Mouse (Mus musculus) stomach, embryonic 15.5 days (tissue): Measurements from ENCODE around the gene St6galnac4. TPM values are rescaled to one million over a fixed set of nuclear protein-coding genes. Genes with fewer than 3 reads are reported as not detected.
A peak's percentile ranks its signal among the peaks of the same experiment; 100 is the strongest.

ENCODE experiments used
- ATAC-seq: fragments of 200-750 bp; cut with Nextera tagmentation; 2 replicates; pipeline ENCODE4 v1.8.0; 2017; ENCODE audit warnings: low read depth, moderate number of reproducible peaks, moderate TSS enrichment; ENCODE audit not compliant: insufficient read depth, low FRiP score
- H3K27ac ChIP-seq: fragments of 300-500 bp; sonication (generic); 2 replicates; pipeline ENCODE4 v1.5.1; 2015; ENCODE audit warnings: mild to moderate bottlenecking, inconsistent platforms
- H3K27me3 ChIP-seq: fragments of 300-500 bp; sonication (generic); replicated peaks from 2 replicates; pipeline ENCODE4 v1.6.1; 2015; ENCODE audit warnings: inconsistent platforms
- H3K36me3 ChIP-seq: fragments of 300-500 bp; sonication (generic); 2 replicates; pipeline ENCODE4 v1.6.1; 2015; ENCODE audit warnings: inconsistent platforms
- H3K4me1 ChIP-seq: fragments of 300-500 bp; sonication (generic); 2 replicates; pipeline ENCODE4 v1.6.1; 2015; ENCODE audit warnings: inconsistent platforms
- H3K4me2 ChIP-seq: fragments of 300-500 bp; sonication (generic); 2 replicates; pipeline ENCODE4 v1.6.1; 2015; ENCODE audit warnings: mild to moderate bottlenecking, inconsistent platforms
- H3K4me3 ChIP-seq: fragments of 300-500 bp; sonication (generic); replicated peaks from 2 replicates; pipeline ENCODE4 v1.5.1; 2015; ENCODE audit warnings: inconsistent platforms
- H3K9ac ChIP-seq: fragments of 300-500 bp; sonication (generic); 2 replicates; pipeline ENCODE4 v1.6.1; 2015; ENCODE audit warnings: inconsistent platforms
- H3K9me3 ChIP-seq: fragments of 300-500 bp; sonication (generic); 2 replicates; pipeline ENCODE4 v1.6.1; 2016; ENCODE audit warnings: inconsistent platforms
- WGBS: fragments of 180-500 bp; shearing (Covaris S2); methylation state at CpG from one replicate; pipeline ENCODE4 v1.1.7; 2015; 5-methylcytosine and 5-hydroxymethylcytosine counted together
- polyA plus RNA-seq: library from polyadenylated mRNA; unstranded; fragments of >200 nt; fragmentation: Nextera tagmentation; extraction: Ambion mirVana; gene quantifications from 2 replicates; pipeline ENCODE4 v1.2.1, GENCODE M21; 2015

The St6galnac4 gene
- polyA plus RNA-seq, 1 experiment from 2014 or later, result 18.3 TPM

DNA sequence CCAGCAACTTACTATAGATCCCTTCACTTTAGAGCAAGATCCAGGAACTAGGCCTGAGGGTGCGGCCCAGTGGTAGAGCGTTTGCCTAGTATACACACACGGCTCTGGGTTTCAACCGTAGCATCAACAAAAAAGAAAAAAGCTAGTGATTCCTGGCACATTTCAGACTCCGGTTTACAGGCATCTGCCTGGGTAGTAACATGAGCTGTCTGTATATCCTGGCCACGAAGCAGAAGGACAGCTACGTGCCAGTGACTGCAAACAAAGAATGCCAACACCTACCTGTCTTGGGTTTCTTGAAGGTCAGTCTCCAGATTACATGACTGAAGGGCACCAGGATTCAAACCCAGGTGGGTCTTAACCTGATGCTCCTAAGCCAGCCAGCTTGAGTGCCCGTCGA lies 37.7 kb upstream of the St6galnac4 start:
- Histone ChIP-seq H3K9ac (no peak overlapping the region), H3K27ac (peak overlapping the region; percentile 77)
- 68% methylated on average over 9 of the region's 9 CpGs for WGBS

GRCm38 (mm10) chr2:32549764-32550163 lies 37.1 kb upstream of the St6galnac4 start:
- no peaks in the 10 kb centered on the region for H3K27me3 ChIP-seq
- H3K4me2 ChIP-seq, result no peak overlapping the region
- H3K9ac ChIP-seq, result no peak overlapping the region
- H3K4me1 ChIP-seq, result peaks cover 24% of the 10 kb centered on the region
- H3K27ac ChIP-seq, result peak overlapping the region; percentile 77
- no peak for ATAC-seq
- H3K36me3 ChIP-seq, result no peaks in the 10 kb centered on the region
- no peaks in the 10 kb centered on the region for H3K9me3 ChIP-seq
- no peak overlapping the region for H3K4me3 ChIP-seq
- WGBS, result 34% methylated on average over 6 of the region's 6 CpGs

More for the DNA sequence above, 37.7 kb upstream of the St6galnac4 start:
- Histone ChIP-seq H3K4me2 (no peak overlapping the region), H3K27me3 (no peaks in the 10 kb centered on the region), H3K4me3 (no peak overlapping the region), H3K9me3 (no peaks in the 10 kb centered on the region), H3K36me3 (no peaks in the 10 kb centered on the region), H3K4me1 (peaks cover 24% of the 10 kb centered on the region)
- no peak for ATAC-seq

- H3K27me3 ChIP-seq, result no peaks in the 10 kb centered on the region
- no peak for ATAC-seq
- no peaks in the 10 kb centered on the region for H3K36me3 ChIP-seq
- no peak overlapping the region for H3K9ac ChIP-seq
- 66% methylated on average over 5 of the region's 5 CpGs for WGBS
- no peaks in the 10 kb centered on the region for H3K9me3 ChIP-seq
- no peak overlapping the region for H3K4me3 ChIP-seq
- H3K4me2 ChIP-seq, result no peak overlapping the region
- H3K4me1 ChIP-seq, result peaks cover 25% of the 10 kb centered on the region
- no peak overlapping the region for H3K27ac ChIP-seq
Observed at GRCm38 (mm10) chr2:32551236-32551635, 35.7 kb upstream of the St6galnac4 start.

- Histone ChIP-seq H3K36me3 (0 out of 2 replicates have a peak, but pooled peaks cover 6% of the 10 kb centered on the region), H3K9ac (no peak overlapping the region), H3K9me3 (no peaks in the 10 kb centered on the region), H3K27ac (no peak overlapping the region), H3K4me1 (peaks cover 22% of the 10 kb centered on the region), H3K4me3 (no peak overlapping the region), H3K4me2 (no peak overlapping the region), H3K27me3 (no peaks in the 10 kb centered on the region)
- WGBS, result 68% methylated on average over 7 of the region's 7 CpGs
- no peak for ATAC-seq
Observed at GRCm38 (mm10) chr2:32553592-32554148, 33.2 kb upstream of the St6galnac4 start.

- Histone ChIP-seq H3K4me3 (no peak overlapping the region), H3K4me1 (peaks cover 10% of the 10 kb centered on the region), H3K9ac (no peak overlapping the region), H3K27ac (peak overlapping the region; percentile 51; the same call in 1 of the 2 replicates), H3K27me3 (no peaks in the 10 kb centered on the region), H3K4me2 (no peak overlapping the region), H3K36me3 (peaks cover 16% of the 10 kb centered on the region; the same call in 1 of the 2 replicates), H3K9me3 (no peaks in the 10 kb centered on the region)
- ATAC-seq, result no peak
- WGBS, result 41% methylated on average over 4 of the region's 4 CpGs
Observed at GRCm38 (mm10) chr2:32555484-32555883, 31.4 kb upstream of the St6galnac4 start.

GRCm38 (mm10) chr2:32556019-32556418 lies 30.9 kb upstream of the St6galnac4 start:
- no peaks in the 10 kb centered on the region for H3K27me3 ChIP-seq
- 76% methylated on average over 7 of the region's 7 CpGs for WGBS

GRCm38 (mm10) chr2:32559570-32559969 lies 27.3 kb upstream of the St6galnac4 start:
- H3K36me3 ChIP-seq, result peaks cover 27% of the 10 kb centered on the region
- H3K4me2 ChIP-seq, result no peak overlapping the region
- H3K9ac ChIP-seq, result no peak overlapping the region
- H3K27me3 ChIP-seq, result no peaks in the 10 kb centered on the region
- H3K9me3 ChIP-seq, result no peaks in the 10 kb centered on the region
- WGBS, result 70% methylated on average over 5 of the region's 5 CpGs
- ATAC-seq, result peak; percentile 44; the same call in 1 of the 2 replicates
- 0 out of 2 replicates have a peak, but pooled peaks cover 7% of the 10 kb centered on the region for H3K4me1 ChIP-seq
- H3K4me3 ChIP-seq, result no peak overlapping the region
- H3K27ac ChIP-seq, result peak overlapping the region; percentile 40; the same call in 1 of the 2 replicates

More at GRCm38 (mm10) chr2:32556019-32556418, 30.9 kb upstream of the St6galnac4 start:
- H3K9me3 ChIP-seq, result no peaks in the 10 kb centered on the region
- H3K4me2 ChIP-seq, result no peak overlapping the region
- H3K9ac ChIP-seq, result no peak overlapping the region
- peaks cover 16% of the 10 kb centered on the region; the same call in 1 of the 2 replicates for H3K36me3 ChIP-seq
- ATAC-seq, result no peak
- H3K4me1 ChIP-seq, result 0 out of 2 replicates have a peak, but pooled peaks cover 7% of the 10 kb centered on the region
- H3K4me3 ChIP-seq, result no peak overlapping the region
- H3K27ac ChIP-seq, result peak overlapping the region; percentile 51; the same call in 1 of the 2 replicates

GRCm38 (mm10) chr2:32566536-32567063 lies 20.3 kb upstream of the St6galnac4 start:
- no peak for ATAC-seq
- H3K36me3 ChIP-seq, result peaks cover 44% of the 10 kb centered on the region
- no peaks in the 10 kb centered on the region for H3K9me3 ChIP-seq
- no peaks in the 10 kb centered on the region for H3K27me3 ChIP-seq
- H3K9ac ChIP-seq, result no peak overlapping the region
- peaks cover 3% of the 10 kb centered on the region for H3K4me1 ChIP-seq
- H3K4me3 ChIP-seq, result no peak overlapping the region
- no peak overlapping the region for H3K4me2 ChIP-seq
- H3K27ac ChIP-seq, result no peak overlapping the region
- WGBS, result 40% methylated on average over 4 of the region's 4 CpGs

DNA sequence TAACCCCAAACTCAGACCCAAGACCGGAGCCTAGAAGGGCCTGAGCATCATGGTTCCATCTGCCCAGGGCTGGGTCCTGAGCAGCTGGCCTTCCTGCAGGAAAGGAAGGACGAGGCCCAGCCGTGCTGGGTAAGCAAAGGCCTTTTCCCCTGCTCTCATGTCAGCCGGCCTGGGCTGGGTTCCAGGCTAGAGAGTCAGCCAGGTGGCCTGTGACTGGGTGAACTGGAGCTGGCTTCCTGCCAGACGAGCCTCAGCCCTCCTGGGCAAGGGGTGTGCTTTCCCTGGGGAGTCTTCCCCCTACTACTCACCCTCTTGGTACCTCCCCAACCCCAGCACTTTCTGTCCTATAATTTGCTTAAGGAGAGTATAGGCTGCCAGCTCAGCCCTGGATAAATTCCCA lies 18.7 kb upstream of the St6galnac4 start:
- no peak overlapping the region for H3K4me2 ChIP-seq
- H3K4me1 ChIP-seq, result peaks cover 14% of the 10 kb centered on the region
- no peak for ATAC-seq
- WGBS, result 70% methylated on average over 5 of the region's 5 CpGs
- no peaks in the 10 kb centered on the region for H3K9me3 ChIP-seq
- H3K4me3 ChIP-seq, result no peak overlapping the region
- H3K36me3 ChIP-seq, result peaks cover 48% of the 10 kb centered on the region
- no peaks in the 10 kb centered on the region for H3K27me3 ChIP-seq
- no peak overlapping the region for H3K27ac ChIP-seq
- H3K9ac ChIP-seq, result no peak overlapping the region

GRCm38 (mm10) chr2:32568941-32569340 lies 18.0 kb upstream of the St6galnac4 start:
- Histone ChIP-seq H3K9me3 (no peaks in the 10 kb centered on the region), H3K36me3 (peaks cover 43% of the 10 kb centered on the region), H3K4me1 (peaks cover 14% of the 10 kb centered on the region), H3K9ac (no peak overlapping the region), H3K4me3 (no peak overlapping the region), H3K27ac (no peak overlapping the region), H3K4me2 (no peak overlapping the region), H3K27me3 (no peaks in the 10 kb centered on the region)
- 89% methylated on average over 3 of the region's 3 CpGs for WGBS
- no peak for ATAC-seq

GRCm38 (mm10) chr2:32570698-32571494 lies 16.0 kb upstream of the St6galnac4 start, which contains the start of gene Dpm2:
Gene Dpm2, plus strand, starts transcription at chr2:32570858.
- H3K9me3 ChIP-seq, result no peaks in the 10 kb centered on the region
- H3K4me2 ChIP-seq, result peak within 1 kb of the TSS; percentile 86
- H3K27me3 ChIP-seq, result peaks cover 4% of the 10 kb centered on the region; the same call in 1 of the 2 replicates
- peaks cover 27% of the 10 kb centered on the region for H3K36me3 ChIP-seq
- peak; percentile 82 for ATAC-seq
- peak within 1 kb of the TSS; percentile 81 for H3K9ac ChIP-seq
- peak within 1 kb of the TSS; percentile 85 for H3K4me3 ChIP-seq
- H3K27ac ChIP-seq, result peak within 1 kb of the TSS; percentile 57; the same call in 1 of the 2 replicates
- peaks cover 22% of the 10 kb centered on the region for H3K4me1 ChIP-seq
- WGBS, result 1% methylated on average over 36 of the region's 36 CpGs

GRCm38 (mm10) chr2:32572196-32572595 lies 14.7 kb upstream of the St6galnac4 start:
- Histone ChIP-seq H3K9ac (no peak overlapping the region), H3K4me3 (0 out of 2 replicates have a peak overlapping the region, but pooled peaks have one; percentile 85), H3K9me3 (no peaks in the 10 kb centered on the region), H3K4me1 (peaks cover 22% of the 10 kb centered on the region), H3K27me3 (peaks cover 4% of the 10 kb centered on the region; the same call in 1 of the 2 replicates), H3K36me3 (peaks cover 21% of the 10 kb centered on the region), H3K4me2 (peak overlapping the region; percentile 86), H3K27ac (no peak overlapping the region)
- 89% methylated on average over 11 of the region's 11 CpGs for WGBS
- ATAC-seq, result no peak
